Mouse (Mus musculus): Measurements from ENCODE around the gene Wipi2.
A peak's percentile ranks its signal among the peaks of the same experiment; 100 is the strongest.

Wipi2 gene

GRCm38 (mm10) chr5:142630224-142630623, 2.7 kb downstream of the Wipi2 start:
- peak in 1 of 2 experiments; percentile 35 for DNase-seq (ENCODE audit: low spot score in 2 of 2)

GRCm38 (mm10) chr5:142637823-142638222, 10.3 kb downstream of the Wipi2 start:
- peak in 1 of 2 experiments; percentile 54 for DNase-seq (ENCODE audit: low spot score in 2 of 2)

- no peak for DNase-seq (ENCODE audit: low spot score in 2 of 2)
Observed at GRCm38 (mm10) chr5:142640088-142640487, 12.6 kb downstream of the Wipi2 start.

GRCm38 (mm10) chr5:142641331-142642051, 14.0 kb downstream of the Wipi2 start:
- DNase-seq (ENCODE audit: low spot score in 2 of 2): no peak

- DNase-seq (ENCODE audit: low spot score in 2 of 2): no peak
Observed at GRCm38 (mm10) chr5:142648162-142648561, 20.7 kb downstream of the Wipi2 start.

GRCm38 (mm10) chr5:142649460-142650050, 22.1 kb downstream of the Wipi2 start:
- DNase-seq (ENCODE audit: low spot score in 2 of 2): no peak

- DNase-seq (ENCODE audit: low spot score in 2 of 2): no peak
Observed at GRCm38 (mm10) chr5:142650390-142650789, 22.9 kb downstream of the Wipi2 start.

GRCm38 (mm10) chr5:142650794-142651497, 23.4 kb downstream of the Wipi2 start:
- peak in 1 of 2 experiments; percentile 42 for DNase-seq (ENCODE audit: low spot score in 2 of 2)

- no peak for DNase-seq (ENCODE audit: low spot score in 2 of 2)
Observed at GRCm38 (mm10) chr5:142652266-142652665, 24.8 kb downstream of the Wipi2 start.

GRCm38 (mm10) chr5:142660656-142661434, 33.3 kb downstream of the Wipi2 start:
- DNase-seq (ENCODE audit: low spot score in 2 of 2): no peak

- DNase-seq (ENCODE audit: low spot score in 2 of 2): no peak
Observed at GRCm38 (mm10) chr5:142667921-142668320, 40.4 kb downstream of the Wipi2 start.

GRCm38 (mm10) chr5:142668556-142669263, 41.2 kb downstream of the Wipi2 start:
- DNase-seq (ENCODE audit: low spot score in 2 of 2): no peak

GRCm38 (mm10) chr5:142669726-142670125, 42.2 kb downstream of the Wipi2 start:
- no peak for DNase-seq (ENCODE audit: low spot score in 2 of 2)

GRCm38 (mm10) chr5:142673082-142673481, 45.6 kb downstream of the Wipi2 start:
- no peak for DNase-seq (ENCODE audit: low spot score in 2 of 2)

- no peak for DNase-seq (ENCODE audit: low spot score in 2 of 2)
Observed at GRCm38 (mm10) chr5:142678141-142678571, 50.7 kb downstream of the Wipi2 start.

GRCm38 (mm10) chr5:142679065-142679464, 51.6 kb downstream of the Wipi2 start:
- DNase-seq (ENCODE audit: low spot score in 2 of 2): no peak

- no peak for DNase-seq (ENCODE audit: low spot score in 2 of 2)
Observed at GRCm38 (mm10) chr5:142681911-142682310, 54.4 kb downstream of the Wipi2 start.

GRCm38 (mm10) chr5:142682529-142682928, 55.0 kb downstream of the Wipi2 start:
- no peak for DNase-seq (ENCODE audit: low spot score in 2 of 2)

GRCm38 (mm10) chr5:142688866-142689265, 61.4 kb downstream of the Wipi2 start:
- DNase-seq (ENCODE audit: low spot score in 2 of 2): no peak

- no peak for DNase-seq (ENCODE audit: low spot score in 2 of 2)
Observed at GRCm38 (mm10) chr5:142690343-142690742, 62.8 kb downstream of the Wipi2 start.

GRCm38 (mm10) chr5:142692248-142692647, 64.8 kb downstream of the Wipi2 start, which contains the start of gene Slc29a4:
Gene Slc29a4 (plus strand): TSS chr5:142692512.
- no peak for DNase-seq (ENCODE audit: low spot score in 2 of 2)

Data from spleen, postnatal 10 days (tissue).